Mouse (Mus musculus) stomach, embryonic 14.5 days (tissue): ENCODE data around the gene Camk1d. TPM values are rescaled to one million over a fixed set of nuclear protein-coding genes. Genes with fewer than 3 reads are reported as not detected.

ENCODE experiments used
- ATAC-seq: fragments of 200-750 bp; cut with Nextera tagmentation; 2 replicates; pipeline ENCODE4 v1.8.0; 2017; ENCODE audit warnings: low read depth, moderate TSS enrichment; ENCODE audit not compliant: insufficient number of reproducible peaks, insufficient read depth, low FRiP score
- H3K27ac ChIP-seq: fragments of 300-500 bp; sonication (generic); 2 replicates; pipeline ENCODE4 v1.5.1; 2014; ENCODE audit warnings: mild to moderate bottlenecking, low read length, moderate library complexity, mixed read lengths
- H3K27me3 ChIP-seq: fragments of 300-500 bp; sonication (generic); 2 replicates; pipeline ENCODE4 v1.6.1; 2014; ENCODE audit warnings: low read length, control low read depth, mixed read lengths; ENCODE audit not compliant: control insufficient read depth, insufficient read depth
- H3K36me3 ChIP-seq: fragments of 300-500 bp; sonication (generic); 2 replicates; pipeline ENCODE4 v1.6.1; 2014; ENCODE audit warnings: mild to moderate bottlenecking, control low read depth, low read length, moderate library complexity, mixed read lengths; ENCODE audit not compliant: control insufficient read depth, insufficient read depth
- H3K4me1 ChIP-seq: fragments of 300-500 bp; sonication (generic); 2 replicates; pipeline ENCODE4 v1.6.1; 2014; ENCODE audit warnings: low read length, control low read depth, mixed read lengths; ENCODE audit not compliant: control insufficient read depth, insufficient read depth
- H3K4me2 ChIP-seq: fragments of 300-500 bp; sonication (generic); replicated peaks from 2 replicates; pipeline ENCODE4 v1.6.1; 2014; ENCODE audit warnings: low read depth, low read length, control low read depth
- H3K4me3 ChIP-seq: fragments of 300-500 bp; sonication (generic); 2 replicates; pipeline ENCODE4 v1.5.1; 2014; ENCODE audit warnings: low read depth, low read length, control low read depth
- H3K9ac ChIP-seq: fragments of 300-500 bp; sonication (generic); replicated peaks from 2 replicates; pipeline ENCODE4 v1.6.1; 2014; ENCODE audit warnings: low read depth, mild to moderate bottlenecking, control low read depth, low read length, moderate library complexity, mixed read lengths
- H3K9me3 ChIP-seq: fragments of 300-500 bp; sonication (generic); 2 replicates; pipeline ENCODE4 v1.6.1; 2016; ENCODE audit warnings: low read depth, low read length, control low read depth; ENCODE audit not compliant: control insufficient read depth
- WGBS: fragments of 180-500 bp; shearing (Covaris S2); extraction: QIAGEN DNeasy Blood & Tissue Kit; methylation state at CpG from one replicate; pipeline ENCODE4 v1.1.7; 2014; 5-methylcytosine and 5-hydroxymethylcytosine counted together
- polyA plus RNA-seq: library from polyadenylated mRNA; unstranded; fragments of >200 nt; fragmentation: Nextera tagmentation; extraction: Ambion mirVana; gene quantifications from 2 replicates; pipeline ENCODE4 v1.2.1, GENCODE M21; 2014

Camk1d gene
- polyA plus RNA-seq, 1 experiment from 2014 or later, result 20.5 TPM

DNA sequence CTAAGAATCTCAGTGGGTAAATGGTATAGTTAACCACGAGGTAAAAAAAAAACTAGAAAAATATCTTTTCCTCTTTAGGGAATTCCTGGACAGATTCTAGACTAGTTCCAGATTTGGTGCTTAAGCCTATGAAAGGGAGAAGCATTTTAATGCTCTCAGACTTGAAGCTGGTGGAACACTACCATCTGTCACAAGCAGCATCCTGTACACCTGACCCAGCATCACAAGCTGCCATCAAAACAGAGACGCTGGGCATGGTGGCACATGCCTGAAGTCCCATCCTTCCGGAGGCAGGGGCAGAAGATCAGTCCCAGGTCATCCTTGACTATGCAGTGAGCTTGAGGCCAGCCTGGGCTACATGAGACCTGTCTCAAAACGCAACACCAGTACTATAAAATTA is 295.5 kb downstream of the Camk1d start:
- H3K27me3 ChIP-seq, result no peaks in the 10 kb centered on the region
- H3K36me3 ChIP-seq, result no peaks in the 10 kb centered on the region
- WGBS, result 90% methylated on average over 4 of the region's 4 CpGs
- no peak overlapping the region for H3K27ac ChIP-seq
- no peak for ATAC-seq
- H3K4me1 ChIP-seq, result peaks cover 6% of the 10 kb centered on the region; the same call in 1 of the 2 replicates
- H3K4me2 ChIP-seq, result no peak overlapping the region
- H3K9me3 ChIP-seq, result no peaks in the 10 kb centered on the region
- H3K4me3 ChIP-seq, result no peak overlapping the region
- H3K9ac ChIP-seq, result no peak overlapping the region

DNA sequence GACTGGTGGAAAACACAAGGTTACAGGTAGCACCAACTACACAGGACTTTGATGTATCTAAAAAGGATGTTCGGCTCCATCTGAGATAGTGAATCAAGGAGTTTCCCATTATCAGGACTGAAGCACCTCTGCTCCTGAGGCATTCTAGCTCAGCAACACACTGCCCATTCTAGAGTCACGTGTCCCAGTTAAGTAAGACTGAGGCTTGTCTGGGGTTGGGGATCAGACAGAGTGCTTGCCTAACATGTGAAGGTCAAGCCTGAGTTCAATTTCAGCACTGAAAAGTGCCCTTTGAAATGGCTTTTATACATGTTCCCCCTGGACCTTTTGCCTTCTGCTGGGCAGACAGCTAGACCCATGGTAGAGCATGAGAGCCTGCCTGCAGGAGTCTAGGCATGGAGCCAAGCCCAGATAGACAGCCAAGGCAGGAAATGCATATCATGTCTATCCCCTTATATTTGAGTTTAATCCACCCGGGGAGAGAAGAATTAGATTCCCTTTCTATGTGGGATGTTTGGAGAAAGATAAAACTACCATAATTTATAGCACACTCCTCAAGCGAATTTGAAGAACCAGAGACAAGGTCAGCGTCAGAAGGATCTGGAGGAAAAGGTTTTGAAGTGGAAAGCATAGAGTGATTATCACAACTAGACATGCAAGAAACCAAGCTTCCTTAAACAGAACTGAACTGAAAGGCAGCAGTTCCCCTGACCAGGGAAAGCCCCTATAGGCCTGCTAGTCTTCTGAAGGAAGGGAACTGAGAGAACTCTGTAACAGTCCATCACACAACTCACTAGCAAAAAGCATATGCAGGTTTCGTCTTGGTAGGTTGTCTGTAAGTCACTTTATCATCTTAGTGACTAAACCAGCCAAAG is 296.9 kb downstream of the Camk1d start:
- Histone ChIP-seq H3K9me3 (no peaks in the 10 kb centered on the region), H3K4me1 (peaks cover 6% of the 10 kb centered on the region; the same call in 1 of the 2 replicates), H3K4me2 (no peak overlapping the region), H3K36me3 (no peaks in the 10 kb centered on the region), H3K27ac (peak overlapping the region; percentile 49; the same call in 1 of the 2 replicates), H3K4me3 (no peak overlapping the region), H3K27me3 (no peaks in the 10 kb centered on the region), H3K9ac (no peak overlapping the region)
- ATAC-seq, result 0 out of 2 replicates have a peak, but pooled peaks have one; percentile 23
- WGBS, result 46% methylated on average over 6 of the region's 6 CpGs

DNA sequence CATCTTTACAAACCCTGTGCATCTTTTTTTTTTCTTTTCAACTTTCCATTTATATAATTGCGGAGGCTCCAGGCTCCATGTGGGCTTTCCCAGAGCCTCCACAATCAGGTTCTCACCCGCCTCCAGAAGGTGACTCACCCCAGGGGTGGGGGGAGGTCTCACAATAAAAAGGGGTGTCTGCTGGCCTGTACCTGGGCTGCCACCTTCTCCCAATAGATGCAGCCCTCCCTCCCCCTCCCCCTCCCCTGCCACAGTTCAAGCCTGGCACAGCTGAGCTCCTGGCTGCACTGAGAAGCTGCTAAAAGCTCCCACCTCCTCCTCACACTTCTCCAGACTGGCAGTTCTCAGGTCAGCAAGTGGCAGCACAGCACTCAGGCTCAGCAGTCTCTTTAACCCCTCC is 302.5 kb downstream of the Camk1d start:
- H3K9me3 ChIP-seq, result no peaks in the 10 kb centered on the region
- H3K9ac ChIP-seq, result no peak overlapping the region
- no peaks in the 10 kb centered on the region for H3K4me1 ChIP-seq
- ATAC-seq, result no peak
- H3K4me2 ChIP-seq, result no peak overlapping the region
- no peak overlapping the region for H3K4me3 ChIP-seq
- H3K27ac ChIP-seq, result no peak overlapping the region
- H3K27me3 ChIP-seq, result no peaks in the 10 kb centered on the region
- no peaks in the 10 kb centered on the region for H3K36me3 ChIP-seq
- WGBS, result 60% methylated on average over 2 of the region's 2 CpGs

DNA sequence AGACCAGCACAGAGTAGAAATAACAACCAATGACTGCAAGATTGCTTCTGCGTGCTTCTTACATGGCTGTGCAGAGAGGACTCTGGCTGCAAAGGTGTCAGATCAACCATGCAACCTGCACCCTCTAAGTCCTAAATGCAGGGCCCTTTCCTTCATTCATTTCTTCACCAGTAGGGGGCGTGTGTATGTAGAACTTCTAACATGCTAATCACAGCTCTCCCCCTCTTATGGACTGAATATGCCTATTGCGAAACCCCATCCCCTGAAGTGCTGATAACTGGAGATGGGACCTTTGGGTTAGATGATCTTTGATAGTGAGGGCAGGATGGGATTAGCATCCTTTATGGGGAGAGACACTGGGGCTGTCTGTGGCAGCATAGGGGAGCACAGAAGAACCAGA is 310.5 kb downstream of the Camk1d start:
- Histone ChIP-seq H3K9me3 (no peaks in the 10 kb centered on the region), H3K27ac (no peak overlapping the region), H3K36me3 (no peaks in the 10 kb centered on the region), H3K4me3 (no peak overlapping the region), H3K9ac (no peak overlapping the region), H3K4me2 (no peak overlapping the region), H3K27me3 (no peaks in the 10 kb centered on the region), H3K4me1 (no peaks in the 10 kb centered on the region)
- ATAC-seq, result no peak
- 62% methylated on average over 3 of the region's 3 CpGs for WGBS

DNA sequence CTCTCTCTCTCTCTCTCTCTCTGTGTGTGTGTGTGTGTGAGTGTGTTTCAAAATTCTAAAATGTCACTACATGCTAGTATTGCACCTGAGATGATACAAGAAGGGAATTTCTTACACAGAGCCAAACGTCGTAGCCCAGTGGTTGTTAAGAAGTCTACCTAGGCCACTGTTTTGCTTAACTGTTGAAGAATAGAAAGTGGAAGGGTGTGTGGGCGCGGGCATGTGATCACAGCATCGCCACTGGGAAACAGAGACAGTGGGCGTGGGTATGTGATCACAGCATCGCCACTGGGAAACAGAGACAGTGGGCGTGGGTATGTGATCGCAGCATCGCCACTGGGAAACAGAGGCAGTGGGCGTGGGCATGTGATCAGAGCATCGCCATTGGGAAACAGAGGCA is 312.3 kb downstream of the Camk1d start:
- no peak overlapping the region for H3K4me3 ChIP-seq
- 91% methylated on average over 12 of the region's 12 CpGs for WGBS

DNA sequence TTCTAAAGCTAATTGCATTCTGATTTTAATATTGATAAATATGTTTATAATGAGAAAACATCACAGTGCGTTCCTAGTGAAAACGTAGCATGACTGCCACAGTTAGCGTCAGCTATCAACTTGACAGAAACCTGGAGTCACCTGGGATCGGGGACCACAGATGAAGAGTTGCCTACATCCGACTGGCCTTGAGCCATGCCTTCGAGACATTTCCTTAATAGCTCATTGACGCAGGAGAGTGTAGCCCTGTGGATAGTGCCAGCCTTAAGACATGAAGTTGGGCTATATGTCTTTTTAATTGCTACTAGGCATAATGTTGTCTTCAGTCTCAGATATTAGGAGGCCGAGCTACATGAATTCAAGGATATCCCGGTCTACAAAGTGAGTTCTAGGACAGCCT is 315.8 kb downstream of the Camk1d start:
- Histone ChIP-seq H3K4me2 (no peak overlapping the region), H3K9ac (no peak overlapping the region), H3K27ac (no peak overlapping the region), H3K4me3 (no peak overlapping the region), H3K9me3 (no peaks in the 10 kb centered on the region), H3K27me3 (no peaks in the 10 kb centered on the region), H3K36me3 (no peaks in the 10 kb centered on the region), H3K4me1 (no peaks in the 10 kb centered on the region)
- 86% methylated on average over 9 of the region's 9 CpGs for WGBS
- ATAC-seq, result no peak

More for the DNA sequence above, 312.3 kb downstream of the Camk1d start:
- ATAC-seq, result no peak
- Histone ChIP-seq H3K36me3 (no peaks in the 10 kb centered on the region), H3K27ac (no peak overlapping the region), H3K4me1 (no peaks in the 10 kb centered on the region), H3K27me3 (no peaks in the 10 kb centered on the region), H3K4me2 (no peak overlapping the region), H3K9me3 (no peaks in the 10 kb centered on the region), H3K9ac (no peak overlapping the region)

DNA sequence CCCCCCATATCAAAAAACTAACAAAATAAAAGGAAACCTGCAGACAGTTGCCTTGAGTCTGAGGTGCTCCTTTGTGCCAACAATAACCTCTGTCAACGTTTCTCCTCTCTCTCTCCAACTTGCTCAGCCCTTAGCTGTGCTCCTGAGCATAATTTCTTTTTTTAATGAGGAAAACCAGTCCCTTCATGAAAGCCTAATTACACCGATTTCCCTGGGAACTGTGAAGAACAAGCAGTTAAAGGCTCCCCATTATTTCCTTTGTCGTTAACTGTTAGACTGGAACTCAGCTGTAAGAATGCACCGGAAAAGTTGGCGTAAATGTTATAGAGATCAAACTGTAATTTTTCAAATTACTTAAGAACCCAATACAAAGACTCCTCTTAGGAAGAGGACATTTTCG is 316.3 kb downstream of the Camk1d start:
- no peak overlapping the region for H3K4me2 ChIP-seq
- no peaks in the 10 kb centered on the region for H3K27me3 ChIP-seq
- H3K9me3 ChIP-seq, result no peaks in the 10 kb centered on the region
- H3K27ac ChIP-seq, result no peak overlapping the region
- H3K4me1 ChIP-seq, result no peaks in the 10 kb centered on the region
- H3K9ac ChIP-seq, result no peak overlapping the region
- ATAC-seq, result no peak
- no peak overlapping the region for H3K4me3 ChIP-seq
- 71% methylated on average over 6 of the region's 6 CpGs for WGBS
- H3K36me3 ChIP-seq, result no peaks in the 10 kb centered on the region

DNA sequence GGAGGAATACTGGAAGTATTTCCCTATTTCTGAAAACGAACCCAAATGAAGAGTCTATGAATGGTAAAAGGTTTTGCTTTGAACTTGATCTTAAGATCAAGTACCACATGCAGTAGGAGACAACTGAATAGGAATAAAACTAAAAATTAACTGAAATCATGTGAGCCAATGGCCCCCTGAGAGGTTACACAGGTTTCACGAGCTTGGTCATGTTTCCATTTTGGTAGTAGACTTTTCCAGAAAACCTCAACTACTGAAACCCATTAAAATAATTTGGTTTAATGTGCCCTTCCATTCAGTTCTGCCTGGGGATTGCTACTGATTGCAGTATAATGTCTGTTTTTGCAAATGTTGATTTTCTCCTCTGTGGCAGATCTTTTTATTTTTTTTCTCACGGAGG is 316.8 kb downstream of the Camk1d start:
- H3K4me1 ChIP-seq, result no peaks in the 10 kb centered on the region
- no peak overlapping the region for H3K27ac ChIP-seq
- no peak for ATAC-seq
- WGBS, result 65% methylated on average over 3 of the region's 3 CpGs
- no peak overlapping the region for H3K4me3 ChIP-seq
- no peaks in the 10 kb centered on the region for H3K36me3 ChIP-seq
- no peak overlapping the region for H3K4me2 ChIP-seq
- no peaks in the 10 kb centered on the region for H3K9me3 ChIP-seq
- no peaks in the 10 kb centered on the region for H3K27me3 ChIP-seq
- H3K9ac ChIP-seq, result no peak overlapping the region

DNA sequence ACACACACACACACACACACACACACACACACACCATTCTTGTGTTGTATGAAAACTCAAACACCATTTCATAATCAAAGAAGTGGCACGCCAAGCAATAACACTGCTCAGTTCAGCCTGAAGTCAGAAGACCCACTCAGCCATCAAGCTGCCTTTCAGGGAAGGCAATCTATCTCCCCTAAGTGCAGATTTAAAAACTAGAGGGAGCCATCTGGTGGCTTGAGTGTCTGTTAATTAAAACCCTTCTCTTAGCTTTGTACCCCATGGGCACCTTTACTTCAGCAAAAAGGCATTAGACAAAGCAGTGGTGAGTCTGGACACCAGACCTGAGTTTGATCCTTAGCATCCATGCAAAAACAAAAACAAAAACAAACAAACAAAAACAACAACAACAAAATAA is 317.9 kb downstream of the Camk1d start:
- no peak for ATAC-seq
- Histone ChIP-seq H3K9me3 (no peaks in the 10 kb centered on the region), H3K27ac (no peak overlapping the region), H3K9ac (no peak overlapping the region), H3K27me3 (no peaks in the 10 kb centered on the region), H3K4me3 (no peak overlapping the region), H3K4me1 (no peaks in the 10 kb centered on the region), H3K36me3 (no peaks in the 10 kb centered on the region), H3K4me2 (no peak overlapping the region)
- WGBS, result 66% methylated on average over 1 of the region's 1 CpGs
